Mouse (Mus musculus) intestine, embryonic 15.5 days (tissue): ENCODE measurements around the gene Tnik. TPM values are rescaled to one million over a fixed set of nuclear protein-coding genes. Genes with fewer than 3 reads are reported as not detected.

ENCODE experiments used
- ATAC-seq: fragments of 200-750 bp; cut with Nextera tagmentation; 2 replicates; pipeline ENCODE4 v1.8.0; 2017; ENCODE audit warnings: moderate TSS enrichment, moderate library complexity
- H3K27ac ChIP-seq: fragments of 300-500 bp; sonication (generic); 2 replicates; pipeline ENCODE4 v1.5.1; 2015; ENCODE audit warnings: mild to moderate bottlenecking, inconsistent platforms
- H3K27me3 ChIP-seq: fragments of 300-500 bp; sonication (generic); replicated peaks from 2 replicates; pipeline ENCODE4 v1.6.1; 2015; ENCODE audit warnings: inconsistent platforms
- H3K36me3 ChIP-seq: fragments of 300-500 bp; sonication (generic); 2 replicates; pipeline ENCODE4 v1.6.1; 2015; ENCODE audit warnings: inconsistent platforms
- H3K4me1 ChIP-seq: fragments of 300-500 bp; sonication (generic); replicated peaks from 2 replicates; pipeline ENCODE4 v1.6.1; 2015; ENCODE audit warnings: inconsistent platforms
- H3K4me2 ChIP-seq: fragments of 300-500 bp; sonication (generic); replicated peaks from 2 replicates; pipeline ENCODE4 v1.6.1; 2015; ENCODE audit warnings: mild to moderate bottlenecking, inconsistent platforms
- H3K4me3 ChIP-seq: fragments of 300-500 bp; sonication (generic); replicated peaks from 2 replicates; pipeline ENCODE4 v1.5.1; 2015; ENCODE audit warnings: inconsistent platforms
- H3K9ac ChIP-seq: fragments of 300-500 bp; sonication (generic); 2 replicates; pipeline ENCODE4 v1.6.1; 2015; ENCODE audit warnings: inconsistent platforms
- H3K9me3 ChIP-seq: fragments of 300-500 bp; sonication (generic); 2 replicates; pipeline ENCODE4 v1.6.1; 2016; ENCODE audit warnings: inconsistent platforms
- WGBS: fragments of 180-500 bp; shearing (Covaris S2); methylation state at CpG from one replicate; pipeline ENCODE4 v1.1.7; 2015; 5-methylcytosine and 5-hydroxymethylcytosine counted together
- polyA plus RNA-seq: library from polyadenylated mRNA; unstranded; fragments of >200 nt; fragmentation: Nextera tagmentation; extraction: Ambion mirVana; gene quantifications from 2 replicates; pipeline ENCODE4 v1.2.1, GENCODE M21; 2015

Gene Tnik
- polyA plus RNA-seq, 1 experiment from 2014 or later = 12.3 TPM

- ATAC-seq = no peak
- Histone ChIP-seq H3K36me3 (no peaks in the 10 kb centered on the region), H3K4me1 (no peaks in the 10 kb centered on the region), H3K27me3 (no peaks in the 10 kb centered on the region), H3K9me3 (no peaks in the 10 kb centered on the region), H3K4me2 (no peak overlapping the region), H3K4me3 (no peak overlapping the region), H3K9ac (no peak overlapping the region), H3K27ac (no peak overlapping the region)
- 49% methylated on average over 1 of the region's 1 CpGs for WGBS
These were observed 210.4 kb downstream of the Tnik start for GRCm38 (mm10) chr3:28473439-28473838.

- WGBS = 96% methylated on average over 2 of the region's 2 CpGs
- no peak for ATAC-seq
These were observed 214.4 kb downstream of the Tnik start for GRCm38 (mm10) chr3:28477373-28477772.

GRCm38 (mm10) chr3:28485716-28486115 lies 222.7 kb downstream of the Tnik start:
- Histone ChIP-seq H3K27ac (no peak overlapping the region), H3K27me3 (no peaks in the 10 kb centered on the region), H3K9me3 (no peaks in the 10 kb centered on the region), H3K4me2 (no peak overlapping the region), H3K9ac (no peak overlapping the region), H3K4me3 (no peak overlapping the region), H3K4me1 (no peaks in the 10 kb centered on the region), H3K36me3 (no peaks in the 10 kb centered on the region)
- ATAC-seq = no peak
- WGBS = 87% methylated on average over 7 of the region's 7 CpGs

More at GRCm38 (mm10) chr3:28477373-28477772, 214.4 kb downstream of the Tnik start:
- Histone ChIP-seq H3K9me3 (no peaks in the 10 kb centered on the region), H3K4me3 (no peak overlapping the region), H3K27me3 (no peaks in the 10 kb centered on the region), H3K9ac (no peak overlapping the region), H3K36me3 (no peaks in the 10 kb centered on the region), H3K27ac (no peak overlapping the region), H3K4me1 (no peaks in the 10 kb centered on the region), H3K4me2 (no peak overlapping the region)

- Histone ChIP-seq H3K27ac (no peak overlapping the region), H3K4me1 (no peaks in the 10 kb centered on the region), H3K4me2 (no peak overlapping the region), H3K9me3 (no peaks in the 10 kb centered on the region), H3K4me3 (no peak overlapping the region), H3K27me3 (no peaks in the 10 kb centered on the region), H3K36me3 (no peaks in the 10 kb centered on the region), H3K9ac (no peak overlapping the region)
- WGBS = 77% methylated on average over 9 of the region's 9 CpGs
- ATAC-seq = no peak
These were observed 224.4 kb downstream of the Tnik start for GRCm38 (mm10) chr3:28487418-28487817.

GRCm38 (mm10) chr3:28491085-28492041 lies 228.3 kb downstream of the Tnik start:
- ATAC-seq = no peak
- no peak overlapping the region for H3K27ac ChIP-seq
- no peaks in the 10 kb centered on the region for H3K36me3 ChIP-seq
- no peak overlapping the region for H3K4me3 ChIP-seq
- no peaks in the 10 kb centered on the region for H3K27me3 ChIP-seq
- WGBS = 68% methylated on average over 11 of the region's 11 CpGs
- H3K4me2 ChIP-seq = no peak overlapping the region
- H3K9ac ChIP-seq = no peak overlapping the region
- H3K9me3 ChIP-seq = no peaks in the 10 kb centered on the region
- H3K4me1 ChIP-seq = no peaks in the 10 kb centered on the region

GRCm38 (mm10) chr3:28496806-28497502 lies 233.9 kb downstream of the Tnik start:
- Histone ChIP-seq H3K4me1 (no peaks in the 10 kb centered on the region), H3K27ac (no peak overlapping the region), H3K9ac (no peak overlapping the region), H3K4me2 (no peak overlapping the region), H3K9me3 (no peaks in the 10 kb centered on the region), H3K36me3 (no peaks in the 10 kb centered on the region), H3K4me3 (no peak overlapping the region), H3K27me3 (no peaks in the 10 kb centered on the region)
- WGBS = 78% methylated on average over 3 of the region's 3 CpGs
- no peak for ATAC-seq

GRCm38 (mm10) chr3:28497503-28497857 lies 234.5 kb downstream of the Tnik start:
- 85% methylated on average over 3 of the region's 3 CpGs for WGBS
- Histone ChIP-seq H3K9me3 (no peaks in the 10 kb centered on the region), H3K4me2 (no peak overlapping the region), H3K9ac (no peak overlapping the region), H3K27ac (no peak overlapping the region), H3K27me3 (no peaks in the 10 kb centered on the region), H3K4me1 (no peaks in the 10 kb centered on the region), H3K36me3 (no peaks in the 10 kb centered on the region), H3K4me3 (no peak overlapping the region)
- no peak for ATAC-seq

- 81% methylated on average over 3 of the region's 3 CpGs for WGBS
- no peaks in the 10 kb centered on the region for H3K9me3 ChIP-seq
- no peaks in the 10 kb centered on the region for H3K36me3 ChIP-seq
- H3K27me3 ChIP-seq = no peaks in the 10 kb centered on the region
- no peak overlapping the region for H3K4me2 ChIP-seq
- no peak overlapping the region for H3K9ac ChIP-seq
- no peak overlapping the region for H3K27ac ChIP-seq
- no peak for ATAC-seq
- no peaks in the 10 kb centered on the region for H3K4me1 ChIP-seq
- no peak overlapping the region for H3K4me3 ChIP-seq
These were observed 239.7 kb downstream of the Tnik start for GRCm38 (mm10) chr3:28502697-28503096.

GRCm38 (mm10) chr3:28509337-28509935 lies 246.4 kb downstream of the Tnik start:
- no peak overlapping the region for H3K9ac ChIP-seq
- H3K27ac ChIP-seq = no peak overlapping the region
- H3K9me3 ChIP-seq = no peaks in the 10 kb centered on the region
- no peak for ATAC-seq
- no peaks in the 10 kb centered on the region for H3K36me3 ChIP-seq
- H3K4me3 ChIP-seq = no peak overlapping the region
- no peaks in the 10 kb centered on the region for H3K4me1 ChIP-seq
- no peaks in the 10 kb centered on the region for H3K27me3 ChIP-seq
- H3K4me2 ChIP-seq = no peak overlapping the region
- WGBS = 85% methylated on average over 6 of the region's 6 CpGs

- Histone ChIP-seq H3K4me1 (no peaks in the 10 kb centered on the region), H3K9ac (no peak overlapping the region), H3K27ac (0 out of 2 replicates have a peak overlapping the region, but pooled peaks have one; percentile 32), H3K27me3 (no peaks in the 10 kb centered on the region), H3K4me2 (no peak overlapping the region), H3K4me3 (no peak overlapping the region), H3K36me3 (no peaks in the 10 kb centered on the region), H3K9me3 (no peaks in the 10 kb centered on the region)
- 36% methylated on average over 6 of the region's 6 CpGs for WGBS
- ATAC-seq = peak; percentile 70
These were observed 260.0 kb downstream of the Tnik start for GRCm38 (mm10) chr3:28523004-28523482.

- 41% methylated on average over 4 of the region's 4 CpGs for WGBS
- H3K9me3 ChIP-seq = no peaks in the 10 kb centered on the region
- no peak overlapping the region for H3K4me2 ChIP-seq
- H3K9ac ChIP-seq = no peak overlapping the region
- no peaks in the 10 kb centered on the region for H3K27me3 ChIP-seq
- ATAC-seq = no peak
- no peaks in the 10 kb centered on the region for H3K4me1 ChIP-seq
- 0 out of 2 replicates have a peak overlapping the region, but pooled peaks have one; percentile 32 for H3K27ac ChIP-seq
- H3K36me3 ChIP-seq = no peaks in the 10 kb centered on the region
- H3K4me3 ChIP-seq = no peak overlapping the region
These were observed 260.6 kb downstream of the Tnik start for GRCm38 (mm10) chr3:28523541-28524165.

- H3K4me2 ChIP-seq = no peak overlapping the region
- ATAC-seq = no peak
- H3K4me1 ChIP-seq = no peaks in the 10 kb centered on the region
- no peak overlapping the region for H3K9ac ChIP-seq
- H3K4me3 ChIP-seq = no peak overlapping the region
- 84% methylated on average over 3 of the region's 3 CpGs for WGBS
- no peaks in the 10 kb centered on the region for H3K27me3 ChIP-seq
- H3K36me3 ChIP-seq = no peaks in the 10 kb centered on the region
- no peak overlapping the region for H3K27ac ChIP-seq
- no peaks in the 10 kb centered on the region for H3K9me3 ChIP-seq
These were observed 261.5 kb downstream of the Tnik start for GRCm38 (mm10) chr3:28524562-28524961.
